Mouse (Mus musculus): ENCODE results near the gene Prdm4. TPM values are rescaled to one million over a fixed set of nuclear protein-coding genes. Genes with fewer than 3 reads are reported as not detected.

The Prdm4 gene
- 14.4 TPM for polyA plus RNA-seq (2014; fragmentation: Illumina TruSeq; extraction: RNeasy Lipid Tissue Mini Kit (QIAGEN cat#74804); ENCODE audit: low read depth, low replicate concordance)

GRCm38 (mm10) chr10:85916498-85917309, at the start of gene Prdm4:
Gene Prdm4, minus strand, starts transcription at chr10:85917142.

GRCm38 (mm10) chr10:85957464-85957950, 40.6 kb upstream of the Prdm4 start, which contains the start of gene Rtcb:
Gene Rtcb, minus strand, starts transcription at chr10:85957823.

GRCm38 (mm10) chr10:85927676-85928445, 10.9 kb upstream of the Prdm4 start, which contains the start of gene Ascl4:
Gene Ascl4, plus strand, starts transcription at chr10:85927681.

Other genes starting within 250 kb of the Prdm4 start
- gene Pwp1, start 87.6 kb downstream of the Prdm4 start, polyA plus RNA-seq (2014; fragmentation: Illumina TruSeq; extraction: RNeasy Lipid Tissue Mini Kit (QIAGEN cat#74804); ENCODE audit: low read depth, low replicate concordance) = 29.6 TPM
- gene Ascl4, start 10.5 kb upstream of the Prdm4 start, polyA plus RNA-seq (2014; fragmentation: Illumina TruSeq; extraction: RNeasy Lipid Tissue Mini Kit (QIAGEN cat#74804); ENCODE audit: low read depth, low replicate concordance) = 0.77 TPM
- 33.4 TPM for gene Rtcb, start 40.7 kb upstream of the Prdm4 start, polyA plus RNA-seq (2014; fragmentation: Illumina TruSeq; extraction: RNeasy Lipid Tissue Mini Kit (QIAGEN cat#74804); ENCODE audit: low read depth, low replicate concordance)
- not detected for gene Bpifc, start 94.8 kb upstream of the Prdm4 start, polyA plus RNA-seq (2014; fragmentation: Illumina TruSeq; extraction: RNeasy Lipid Tissue Mini Kit (QIAGEN cat#74804); ENCODE audit: low read depth, low replicate concordance)
- 39.1 TPM for gene Fbxo7, start 104.8 kb upstream of the Prdm4 start, polyA plus RNA-seq (2014; fragmentation: Illumina TruSeq; extraction: RNeasy Lipid Tissue Mini Kit (QIAGEN cat#74804); ENCODE audit: low read depth, low replicate concordance)

All from kidney, adult 10 weeks (tissue).